Mouse (Mus musculus): ENCODE data around the gene Dyrk1a.

DNA sequence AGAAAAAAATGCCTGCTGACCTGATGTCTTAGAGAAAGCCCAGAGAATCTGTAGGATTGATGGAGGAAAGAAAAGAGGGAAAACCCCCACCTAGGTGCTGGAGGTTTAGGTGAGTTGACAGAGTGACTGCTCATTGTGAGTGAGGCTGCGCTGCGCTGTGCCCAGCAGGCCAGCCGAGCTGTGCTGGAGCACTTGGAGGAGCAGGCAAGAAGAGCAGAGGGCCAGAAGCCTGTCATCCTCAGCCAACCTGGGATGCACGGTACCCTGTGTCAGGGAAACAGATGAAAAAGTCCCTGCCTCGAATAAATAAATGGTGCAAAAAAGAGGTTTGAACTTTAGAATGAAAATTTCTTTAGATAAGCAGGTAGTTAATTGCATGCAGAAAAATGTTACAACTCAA lies 49.5 kb downstream of the Dyrk1a start:
- no peak for TF ChIP-seq CHD2 (IDR thresholded peaks at IDR 0.05; ENCODE audit: low read depth, low read length)
- no peak for TF ChIP-seq HCFC1 (IDR thresholded peaks at IDR 0.05; ENCODE audit: borderline replicate concordance, insufficient read depth, low read length)
- no peak for TF ChIP-seq ZNF384 (IDR thresholded peaks at IDR 0.05; ENCODE audit: low read depth, low read length)
